Comparison of ENCODE assay signal across 19 mouse cellular contexts in the genomic region with DNA sequence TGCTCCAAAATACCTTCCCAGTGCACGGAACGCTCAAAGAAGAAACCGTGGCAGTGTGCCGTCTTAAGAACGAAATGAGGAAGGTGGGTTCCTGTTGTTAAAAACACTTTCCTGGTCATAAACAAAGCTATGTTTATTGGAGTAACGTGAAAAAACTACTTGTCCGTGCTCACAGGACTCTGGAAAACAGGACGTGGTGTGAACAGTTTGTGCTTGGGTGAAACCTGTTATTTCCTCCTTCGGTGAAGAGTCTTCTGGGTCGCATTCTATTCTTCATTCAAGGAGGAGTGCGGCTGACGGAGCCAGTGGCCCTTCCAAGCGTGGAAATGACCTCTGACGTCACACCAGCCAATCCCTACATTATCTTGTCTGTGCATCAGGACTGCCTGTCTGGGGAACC.
"Had no signal": no experiment of that assay in that cellular context is flagged by ENCODE, and none has a peak within 500 bp of the region (broad histone marks: within the 10 kb centered on the region; RNA-seq: fewer than 3 reads in every experiment).

No protein-coding gene starts in this region.

- ATAC-seq: intestine, postnatal 0 days; liver, embryonic 12.5 days; midbrain, embryonic 16.5 days had no signal

- DNase-seq: kidney, adult 2 months; kidney, postnatal 25 days; layer of hippocampus, postnatal 36 days; liver; retina, postnatal 1 day; right cerebral cortex, postnatal 25 days; spleen, adult 18-20 months; thymus, postnatal 25 days had no signal

- H3K4me1 ChIP-seq: liver, embryonic 12.5 days; liver, embryonic 15.5 days had no signal

- H3K27ac ChIP-seq: kidney, postnatal 0 days; left cerebral cortex, adult 2 months; limb, embryonic 12.5 days; liver, embryonic 12.5 days; liver, embryonic 15.5 days; midbrain, embryonic 12.5 days; neural tube, embryonic 13.5 days; stomach, embryonic 15.5 days had no signal

- H3K4me3 ChIP-seq: left cerebral cortex, adult 2 months; limb, embryonic 12.5 days; liver, embryonic 12.5 days; liver, embryonic 15.5 days; midbrain, embryonic 12.5 days; myocyte; neural tube, embryonic 13.5 days; stomach, embryonic 15.5 days had no signal

- H3K9me3 ChIP-seq: limb, embryonic 12.5 days; liver, embryonic 12.5 days; liver, embryonic 15.5 days; midbrain, embryonic 12.5 days; neural tube, embryonic 13.5 days; stomach, embryonic 15.5 days had no signal

- H3K4me2 ChIP-seq: limb, embryonic 12.5 days; liver, embryonic 12.5 days; liver, embryonic 15.5 days; midbrain, embryonic 12.5 days; neural tube, embryonic 13.5 days; stomach, embryonic 15.5 days had no signal

- H3K9ac ChIP-seq: limb, embryonic 12.5 days; liver, embryonic 12.5 days; liver, embryonic 15.5 days; midbrain, embryonic 12.5 days; neural tube, embryonic 13.5 days; stomach, embryonic 15.5 days had no signal

- H3K27me3 ChIP-seq: liver, embryonic 12.5 days; liver, embryonic 15.5 days; midbrain, embryonic 12.5 days; neural tube, embryonic 13.5 days; stomach, embryonic 15.5 days had no signal

- H3K36me3 ChIP-seq: limb, embryonic 12.5 days; liver, embryonic 12.5 days; liver, embryonic 15.5 days; midbrain, embryonic 12.5 days; neural tube, embryonic 13.5 days; stomach, embryonic 15.5 days had no signal
